Mouse (Mus musculus): ENCODE data around the gene Gpr153.

Gene Gpr153

DNA sequence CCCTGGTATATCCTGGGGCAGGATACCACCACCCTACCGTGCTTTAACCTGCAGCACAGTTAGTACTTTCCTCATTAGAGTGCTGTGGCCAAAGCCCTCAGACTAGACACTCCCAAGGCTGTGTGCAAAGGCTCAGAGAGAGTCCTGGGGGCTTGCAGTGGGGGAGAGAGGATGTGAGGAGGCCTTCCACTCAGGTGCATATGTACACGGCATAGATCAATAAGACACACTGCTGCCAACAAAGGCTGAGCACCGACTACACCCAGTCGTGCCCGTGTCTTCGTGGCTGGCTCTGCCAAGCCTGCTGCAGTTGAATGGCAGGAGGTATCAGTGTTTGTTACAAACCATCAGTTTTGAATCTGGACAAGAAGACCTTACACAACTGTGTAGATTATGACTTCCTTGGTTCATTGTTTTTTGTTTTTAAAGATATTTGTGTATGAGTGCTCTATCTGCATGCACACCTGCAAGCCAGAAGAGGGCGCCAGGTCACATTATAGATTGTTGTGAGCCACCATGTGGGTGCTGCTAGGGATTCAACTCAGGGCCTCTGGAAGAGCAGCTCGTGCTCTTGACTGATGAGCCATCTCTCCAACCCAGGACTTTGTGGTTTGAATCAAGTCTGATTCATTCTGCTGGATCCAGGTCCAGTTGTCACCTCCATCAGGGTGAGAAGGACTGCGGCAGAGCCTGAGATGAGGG lies 9.0 kb upstream of the Gpr153 start:
- DNase-seq (ENCODE audit: low spot score in 2 of 2): no peak

GRCm38 (mm10) chr4:152265791-152266190 lies 8.2 kb upstream of the Gpr153 start:
- DNase-seq (ENCODE audit: low spot score in 2 of 2): no peak

DNA sequence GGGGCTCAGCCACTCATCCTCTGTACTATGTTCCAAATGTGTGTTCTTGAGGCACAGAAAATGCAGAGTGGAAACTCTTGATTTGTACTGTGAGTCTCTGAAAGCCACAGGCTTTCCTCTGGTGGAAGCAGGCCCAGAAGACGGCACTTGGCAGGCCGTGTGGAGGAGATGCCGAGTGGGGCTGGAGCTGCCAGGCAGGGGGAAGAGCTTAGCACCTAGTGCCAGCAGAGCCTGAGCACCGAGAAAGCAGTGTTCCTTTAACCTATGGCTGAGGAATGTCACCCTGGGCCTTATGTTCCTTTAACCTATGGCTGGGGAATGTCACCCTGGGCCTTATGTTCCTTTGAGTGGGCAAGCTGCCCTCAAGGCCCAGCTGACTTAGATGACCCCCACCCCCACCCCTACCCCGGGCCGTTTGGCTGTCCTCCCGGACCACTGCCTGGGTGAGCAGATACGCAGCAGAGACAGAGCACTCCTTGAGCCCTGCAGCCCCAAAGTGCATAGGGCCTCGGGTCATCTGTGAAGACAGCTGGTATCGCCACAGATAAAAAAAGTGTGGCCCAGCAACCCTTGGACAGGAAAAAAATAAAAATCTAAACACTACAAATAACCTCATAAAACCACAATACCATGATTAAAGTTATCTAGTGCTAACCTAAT lies 7.7 kb upstream of the Gpr153 start:
- DNase-seq (ENCODE audit: low spot score in 2 of 2): no peak

- DNase-seq (ENCODE audit: low spot score in 2 of 2): no peak
Observed at GRCm38 (mm10) chr4:152267748-152268369, 6.2 kb upstream of the Gpr153 start.

DNA sequence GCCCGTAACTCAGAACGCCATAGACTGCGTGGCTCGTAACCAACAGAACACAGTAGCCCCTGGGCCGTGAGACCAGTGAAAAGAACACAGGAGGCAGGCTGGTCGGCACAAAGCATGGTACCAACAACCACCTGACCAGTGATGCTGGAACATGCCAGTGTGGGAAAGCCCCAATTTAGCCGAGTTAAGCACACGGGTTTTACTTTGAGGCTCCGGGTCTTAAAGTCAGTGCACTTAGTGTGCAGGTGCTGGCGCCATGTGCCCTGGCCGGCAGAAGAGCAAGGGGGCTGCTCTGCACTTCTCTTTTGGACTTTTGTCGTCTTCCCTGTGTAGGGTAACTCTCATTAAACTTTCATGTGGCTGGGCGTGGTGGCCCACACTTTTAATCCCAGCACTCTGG lies 4.1 kb upstream of the Gpr153 start:
- DNase-seq (ENCODE audit: low spot score in 2 of 2): no peak

- no peak for DNase-seq (ENCODE audit: low spot score in 2 of 2)
Observed at GRCm38 (mm10) chr4:152270599-152270998, 3.4 kb upstream of the Gpr153 start.

- no peak for DNase-seq (ENCODE audit: low spot score in 2 of 2)
Observed at GRCm38 (mm10) chr4:152271334-152271733, 2.7 kb upstream of the Gpr153 start.

GRCm38 (mm10) chr4:152272006-152272405 lies 2.0 kb upstream of the Gpr153 start:
- DNase-seq (ENCODE audit: low spot score in 2 of 2): no peak

DNA sequence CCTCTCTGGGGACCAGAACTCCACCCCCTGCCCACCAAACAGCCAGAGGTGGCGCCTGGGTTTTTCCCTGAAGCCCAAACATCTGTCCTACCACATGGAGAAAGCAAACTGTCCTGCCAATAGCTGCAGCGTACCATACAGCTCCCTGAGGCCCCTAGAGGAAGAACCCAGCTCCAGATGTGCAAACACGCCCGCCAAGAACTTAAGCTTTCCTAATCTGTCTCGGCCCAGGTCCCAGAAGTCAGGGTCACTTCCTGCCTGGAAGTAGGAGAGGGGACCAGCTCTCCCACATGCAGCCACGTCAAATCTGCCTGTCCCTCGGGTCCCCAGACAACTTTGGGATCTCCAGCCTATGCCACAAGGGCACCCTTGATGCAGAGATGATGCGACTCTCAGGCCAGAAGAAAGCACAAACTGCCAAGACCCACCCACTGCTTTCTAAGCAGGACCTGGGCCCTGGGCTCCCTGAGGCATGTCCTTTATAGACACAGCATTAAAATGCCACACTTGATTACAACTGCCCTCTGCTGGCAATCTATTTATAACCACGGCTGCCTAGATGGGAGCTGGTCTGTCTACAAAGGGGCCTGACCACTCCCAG lies 1.5 kb upstream of the Gpr153 start:
- DNase-seq (ENCODE audit: low spot score in 2 of 2): no peak

GRCm38 (mm10) chr4:152273191-152273590 lies 841 bp upstream of the Gpr153 start:
- DNase-seq (ENCODE audit: low spot score in 2 of 2): no peak

DNA sequence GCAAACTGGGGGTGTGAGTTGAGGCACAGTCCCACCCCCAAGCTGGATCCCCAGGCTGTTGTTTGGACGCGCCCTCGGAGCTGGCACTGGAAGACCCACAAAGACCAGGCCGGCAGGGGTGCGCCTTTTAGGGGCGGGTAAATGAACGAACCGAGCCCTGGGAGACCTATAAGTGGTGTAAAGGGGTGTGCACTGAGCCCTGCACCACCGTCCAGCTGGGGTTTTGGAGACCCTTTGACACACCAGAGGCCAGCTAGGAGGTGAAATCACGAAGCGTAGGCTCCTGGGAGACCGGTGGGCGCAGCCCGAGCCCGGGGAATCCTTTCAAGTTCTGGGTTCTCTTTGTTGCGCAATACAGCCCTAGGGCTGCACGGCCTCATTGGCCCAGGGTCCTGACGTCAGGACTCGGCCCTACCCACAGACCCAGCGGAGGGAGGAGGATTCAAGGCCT lies 674 bp downstream of the Gpr153 start:
- no peak for DNase-seq (ENCODE audit: low spot score in 2 of 2)

DNA sequence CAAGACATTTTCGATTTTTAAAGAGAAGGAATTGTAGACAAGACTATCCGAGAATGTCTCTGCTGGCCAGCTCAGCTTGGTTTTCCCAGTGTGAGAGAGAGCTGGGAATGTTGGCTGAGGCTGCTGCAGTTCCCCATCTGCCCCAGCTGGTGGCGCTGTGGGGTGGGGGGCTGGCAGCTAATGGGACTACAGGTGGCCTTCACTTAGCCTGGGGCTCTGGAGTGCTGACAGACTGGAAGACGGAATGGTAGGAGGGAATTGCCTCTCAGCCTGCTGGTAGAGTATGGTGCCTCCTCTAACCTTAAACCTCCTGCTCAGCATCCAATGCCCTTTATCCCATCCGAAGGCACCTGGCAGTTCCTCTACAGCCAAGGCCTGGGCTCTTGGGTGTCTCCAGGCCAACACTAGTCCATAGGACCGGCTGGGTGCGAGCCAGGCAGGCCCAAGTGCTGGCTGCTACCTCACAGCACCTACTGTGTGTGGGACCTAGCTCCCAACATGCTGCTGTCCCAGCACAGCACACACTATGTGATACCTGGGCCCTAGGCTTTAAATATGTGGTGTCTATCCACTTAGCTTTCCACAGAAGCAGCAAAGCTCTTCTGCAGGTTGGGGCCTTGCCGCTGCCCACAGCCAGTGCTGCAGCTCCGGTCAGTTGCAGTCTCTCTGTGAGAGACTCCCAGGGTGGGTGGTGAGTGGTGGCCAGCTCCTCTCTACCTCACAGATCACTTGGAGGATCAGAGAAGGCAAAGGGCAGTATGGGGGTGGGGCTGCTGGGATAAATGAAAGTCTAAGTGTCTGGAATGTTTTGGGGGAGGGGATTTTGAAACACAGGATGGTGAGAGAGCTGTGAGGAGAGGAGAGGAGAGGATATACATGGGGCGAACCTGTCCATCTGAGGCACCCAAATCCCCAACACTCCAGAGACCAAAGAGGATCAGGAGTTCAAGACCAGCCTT lies 2.6 kb downstream of the Gpr153 start:
- DNase-seq (ENCODE audit: low spot score in 2 of 2): no peak

- DNase-seq (ENCODE audit: low spot score in 2 of 2): no peak
Observed at GRCm38 (mm10) chr4:152277916-152278315, 3.9 kb downstream of the Gpr153 start.

DNA sequence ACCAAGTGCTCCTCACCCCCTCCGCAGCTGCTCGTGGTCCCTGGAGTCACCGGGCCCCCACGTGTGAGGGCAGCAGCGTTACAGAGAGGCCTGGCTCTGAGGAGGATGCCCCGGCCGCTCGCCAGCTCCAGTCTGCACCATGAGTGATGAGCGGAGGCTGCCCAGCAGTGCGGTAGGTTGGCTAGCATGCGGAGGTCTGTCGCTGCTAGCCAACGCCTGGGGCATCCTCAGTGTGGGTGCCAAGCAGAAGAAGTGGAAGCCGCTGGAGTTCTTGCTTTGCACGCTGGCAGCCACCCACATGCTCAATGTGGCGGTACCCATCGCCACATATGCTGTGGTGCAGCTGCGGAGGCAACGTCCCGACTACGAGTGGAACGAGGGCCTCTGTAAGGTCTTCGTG lies 5.0 kb downstream of the Gpr153 start:
- DNase-seq (ENCODE audit: low spot score in 2 of 2): no peak

DNA sequence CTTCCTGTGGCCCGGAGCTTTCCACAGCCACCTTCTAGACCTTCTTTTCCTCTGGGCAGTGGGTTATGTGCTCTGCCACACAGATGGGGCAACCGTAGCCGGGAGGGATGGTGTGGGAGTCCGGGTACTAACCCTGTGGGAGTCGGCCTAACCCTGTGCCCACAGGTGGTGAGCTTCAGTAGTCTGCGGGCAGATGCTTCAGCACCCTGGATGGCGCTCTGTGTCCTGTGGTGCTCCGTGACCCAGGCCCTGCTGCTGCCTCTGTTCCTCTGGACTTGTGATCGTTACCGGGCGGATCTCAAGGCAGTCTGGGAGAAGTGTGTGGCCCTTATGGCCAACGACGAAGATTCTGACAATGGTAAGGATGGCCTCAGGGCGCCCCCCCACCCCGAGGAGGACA lies 7.6 kb downstream of the Gpr153 start:
- no peak for DNase-seq (ENCODE audit: low spot score in 2 of 2)

- DNase-seq (ENCODE audit: low spot score in 2 of 2): no peak
Observed at GRCm38 (mm10) chr4:152282721-152283120, 8.7 kb downstream of the Gpr153 start.

GRCm38 (mm10) chr4:152283186-152283950 lies 9.3 kb downstream of the Gpr153 start:
- peak; percentile 66 to 83 for DNase-seq (ENCODE audit: low spot score in 2 of 2)

DNA sequence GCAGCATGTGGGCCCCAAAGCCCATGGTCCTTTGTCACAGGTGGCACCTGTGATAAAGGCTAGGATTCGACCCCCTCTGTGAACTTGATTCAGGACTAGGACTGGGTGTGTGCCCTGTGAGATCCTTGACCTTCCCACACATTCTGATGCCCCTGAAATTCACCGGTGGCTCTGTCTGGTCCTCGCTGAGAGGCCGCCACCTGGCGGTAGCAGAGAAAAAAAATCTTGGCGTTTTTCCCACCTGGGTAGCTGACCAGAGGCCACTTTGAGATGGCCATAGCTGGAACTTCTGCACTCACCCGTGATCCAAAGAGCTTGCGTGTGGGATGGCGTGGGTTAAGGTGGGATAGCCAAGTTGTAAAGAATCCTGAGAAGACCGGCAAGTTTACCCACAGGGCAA lies 11.5 kb downstream of the Gpr153 start:
- DNase-seq (ENCODE audit: low spot score in 2 of 2): no peak

- no peak for DNase-seq (ENCODE audit: low spot score in 2 of 2)
Observed at GRCm38 (mm10) chr4:152286183-152286582, 12.2 kb downstream of the Gpr153 start.

GRCm38 (mm10) chr4:152286887-152287286 lies 12.9 kb downstream of the Gpr153 start:
- no peak for DNase-seq (ENCODE audit: low spot score in 2 of 2)

All from frontal cortex, postnatal 10 days (tissue).